Mouse (Mus musculus) erythroblast, embryonic 14.5 days (primary cell): ENCODE measurements at regions not wholly inside any gene's neighbourhood (a gene's known extent, or its start where the extent isn't known, plus 50 kb on each side); places are given as distances from the start of the nearest gene placed in this dataset.

ENCODE experiments used
- GATA1 ChIP-seq: IDR thresholded peaks from 2 replicates; pipeline ENCODE4 v1.6.1; 2012; ENCODE audit warnings: low read length, inconsistent platforms, mixed read lengths
- TAL1 ChIP-seq: IDR thresholded peaks from 3 replicates; pipeline ENCODE4 v1.6.1; 2012; ENCODE audit warnings: low read length, inconsistent platforms, mixed read lengths

- TF ChIP-seq GATA1 (no peak), TAL1 (no peak)
Observed at GRCm38 (mm10) chr3:70312034-70312433, 304.6 kb downstream of the Otol1 start.
